ENCODE assay signal across 18 mouse cellular contexts in genomic region chr1:167059550-167060285, GRCm38 (mm10). TPM values are rescaled to one million over a fixed set of nuclear protein-coding genes. Genes with fewer than 3 reads are reported as not detected.
DNase-seq lines count a peak whose midpoint lies in the region; ATAC-seq lines count a peak whose summit lies in the region.
"Had no signal": no experiment of that assay in that cellular context is flagged by ENCODE, and none has a peak within 500 bp of the region (broad histone marks: within the 10 kb centered on the region; RNA-seq: fewer than 3 reads in every experiment).

No protein-coding gene starts in this region.

- no peak overlapping the region for H3K4me3 ChIP-seq in neural tube, embryonic 13.5 days
- no peak overlapping the region for H3K4me3 ChIP-seq in forebrain, embryonic 12.5 days (replicated peaks)
- H3K4me3 ChIP-seq in midbrain, embryonic 14.5 days (replicated peaks; ENCODE audit: low read depth, low read length), result no peak overlapping the region
- H3K4me3 ChIP-seq: erythroblast, embryonic 14.5 days; heart, embryonic 12.5 days; hindbrain, embryonic 15.5 days; limb, embryonic 10.5 days; liver, embryonic 15.5 days had no signal

- ATAC-seq in neural tube, embryonic 13.5 days (ENCODE audit: low read depth), result 0 out of 2 replicates have a peak, but pooled peaks have one; percentile 51
- 0 out of 2 replicates have a peak, but pooled peaks have one; percentile 41 for ATAC-seq in forebrain, embryonic 12.5 days (ENCODE audit: low FRiP score)
- no peak; the same call in 1 of the 2 replicates for ATAC-seq in midbrain, embryonic 14.5 days (ENCODE audit: low FRiP score, low TSS enrichment)

- 56% methylated on average over 9 of the region's 9 CpGs for WGBS in neural tube, embryonic 13.5 days
- 61% methylated on average over 9 of the region's 9 CpGs for WGBS in forebrain, embryonic 12.5 days
- WGBS in midbrain, embryonic 14.5 days, result 53% methylated on average over 9 of the region's 9 CpGs

- H3K9ac ChIP-seq in neural tube, embryonic 13.5 days, result no peak overlapping the region
- no peak overlapping the region for H3K9ac ChIP-seq in forebrain, embryonic 12.5 days
- no peak overlapping the region for H3K9ac ChIP-seq in midbrain, embryonic 14.5 days (replicated peaks; ENCODE audit: low read length)
- H3K9ac ChIP-seq: heart, embryonic 12.5 days; hindbrain, embryonic 15.5 days; liver, embryonic 15.5 days had no signal

- no peak overlapping the region for H3K4me2 ChIP-seq in neural tube, embryonic 13.5 days
- no peak overlapping the region for H3K4me2 ChIP-seq in forebrain, embryonic 12.5 days
- no peak overlapping the region for H3K4me2 ChIP-seq in midbrain, embryonic 14.5 days (ENCODE audit: low read length)
- H3K4me2 ChIP-seq: heart, embryonic 12.5 days; hindbrain, embryonic 15.5 days; liver, embryonic 15.5 days had no signal

- no peaks in the 10 kb centered on the region for H3K36me3 ChIP-seq in neural tube, embryonic 13.5 days
- no peaks in the 10 kb centered on the region for H3K36me3 ChIP-seq in forebrain, embryonic 12.5 days (replicated peaks)
- H3K36me3 ChIP-seq in midbrain, embryonic 14.5 days (ENCODE audit: control insufficient read depth, insufficient read depth, low read length), result no peaks in the 10 kb centered on the region
- H3K36me3 ChIP-seq: G1E; heart, embryonic 12.5 days; hindbrain, embryonic 15.5 days; limb, embryonic 10.5 days; liver, embryonic 15.5 days had no signal

- no peaks in the 10 kb centered on the region for H3K27me3 ChIP-seq in neural tube, embryonic 13.5 days
- no peaks in the 10 kb centered on the region for H3K27me3 ChIP-seq in forebrain, embryonic 12.5 days
- H3K27me3 ChIP-seq in midbrain, embryonic 14.5 days (ENCODE audit: control insufficient read depth, insufficient read depth, low read length), result no peaks in the 10 kb centered on the region
- H3K27me3 ChIP-seq: heart, embryonic 12.5 days; hindbrain, embryonic 15.5 days; liver, embryonic 15.5 days had no signal

- H3K4me1 ChIP-seq in neural tube, embryonic 13.5 days (replicated peaks), result peaks cover 43% of the 10 kb centered on the region
- H3K4me1 ChIP-seq in forebrain, embryonic 12.5 days, result peaks cover 29% of the 10 kb centered on the region
- H3K4me1 ChIP-seq in midbrain, embryonic 14.5 days (ENCODE audit: control insufficient read depth, insufficient read depth, low read length), result peaks cover 13% of the 10 kb centered on the region; the same call in 1 of the 2 replicates
- H3K4me1 ChIP-seq: liver, embryonic 15.5 days had no signal

- H3K9me3 ChIP-seq in neural tube, embryonic 13.5 days, result no peaks in the 10 kb centered on the region
- H3K9me3 ChIP-seq in forebrain, embryonic 12.5 days, result no peaks in the 10 kb centered on the region
- H3K9me3 ChIP-seq in midbrain, embryonic 14.5 days (ENCODE audit: control insufficient read depth, low read length), result no peaks in the 10 kb centered on the region
- H3K9me3 ChIP-seq: heart, embryonic 12.5 days; hindbrain, embryonic 15.5 days; limb, embryonic 10.5 days; liver, embryonic 15.5 days had no signal

- H3K27ac ChIP-seq in neural tube, embryonic 13.5 days (replicated peaks), result no peak overlapping the region
- H3K27ac ChIP-seq in forebrain, embryonic 12.5 days, result no peak overlapping the region
- H3K27ac ChIP-seq in midbrain, embryonic 14.5 days (replicated peaks; ENCODE audit: low read depth, low read length), result no peak overlapping the region
- H3K27ac ChIP-seq: hindbrain, embryonic 15.5 days; limb, embryonic 10.5 days; liver, embryonic 15.5 days had no signal

- DNase-seq in adrenal gland, adult 2 months, result peak; percentile 58
- DNase-seq in adrenal gland, adult 8-10 months, result no peak
- no peak for DNase-seq in neural tube, embryonic 10.5 days (ENCODE audit: extremely low spot score, low spot score)
- DNase-seq in midbrain, embryonic 14.5 days, result peak; percentile 36
- no peak for DNase-seq in urinary bladder, postnatal 14 days (ENCODE audit: low spot score)
- no peak for DNase-seq in spleen, postnatal 36 days (ENCODE audit: low spot score in 2 of 2)
- DNase-seq: cerebellum, adult 11 months; layer of hippocampus, adult 9-11 months; lung, postnatal 4 days; right cerebral cortex, adult 18-20 months had no signal

RNA-seq across cellular contexts. Expression of gene Fam78b, which starts 58.5 kb away (rescaled TPM):
- 1 to 10 TPM; 4.1 to 6.9 TPM for total RNA-seq in adrenal gland, adult 2 months (2021)
- polyA plus RNA-seq in adrenal gland, adult 2 months (2012; rRNA removed), result 5.0 and 6.4 TPM in 2 replicates
- total RNA-seq in adrenal gland, adult 8-10 months (2022), result 1 to 10 TPM; 3.9 to 8.4 (median 4.4) TPM
- 10.9 and 13.9 TPM in 2 replicates for polyA plus RNA-seq in neural tube, embryonic 13.5 days (2015; fragmentation: Nextera tagmentation; extraction: Ambion mirVana)
- polyA plus RNA-seq in forebrain, embryonic 12.5 days (2016; fragmentation: Nextera tagmentation; extraction: Ambion mirVana), result 5.0 and 5.9 TPM in 2 replicates
- polyA plus RNA-seq in midbrain, embryonic 14.5 days (2014; fragmentation: Nextera tagmentation; extraction: Ambion mirVana), result 12.8 and 16.7 TPM in 2 replicates
- polyA plus RNA-seq: erythroblast, embryonic 14.5 days; G1E had no signal

Comparison
In these comparisons a context has a peak if more than half of its experiments do, and no peak if none do; other contexts are left out.
1. DNase-seq: peak in adrenal gland, adult 2 months (single experiment) and midbrain, embryonic 14.5 days (single experiment); none in adrenal gland, adult 8-10 months (single experiment), neural tube, embryonic 10.5 days (single experiment), urinary bladder, postnatal 14 days (single experiment) and spleen, postnatal 36 days (0 of 2).